Mouse (Mus musculus) 416B (cell line): ENCODE data around the gene Kcp.
A peak's percentile ranks its signal among the peaks of the same experiment; 100 is the strongest.

ENCODE experiments used
- DNase-seq: peaks from one replicate; pipeline ENCODE4 v3.0.0; 2011; ENCODE audit warnings: low read depth

Gene Kcp

DNA sequence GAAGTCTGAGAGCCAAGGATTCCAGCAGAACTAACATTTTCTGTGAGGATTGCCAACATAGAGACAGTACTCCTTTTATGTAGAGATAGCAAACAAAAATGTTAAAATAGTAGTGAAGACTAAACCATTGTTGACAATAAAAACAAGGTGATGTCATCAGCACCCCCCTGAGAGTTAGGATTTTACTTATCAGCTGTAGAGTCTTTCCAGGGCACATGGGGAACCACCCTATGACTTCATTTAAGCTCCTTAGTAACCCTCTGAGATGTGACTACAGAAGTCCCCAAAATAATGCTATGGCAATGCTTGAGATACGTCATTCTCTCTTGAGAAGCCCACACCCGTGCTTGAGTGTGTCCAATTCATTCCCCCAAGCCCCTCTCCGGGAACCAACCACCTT, 44.4 kb downstream of the Kcp start:
- no peak for DNase-seq

DNA sequence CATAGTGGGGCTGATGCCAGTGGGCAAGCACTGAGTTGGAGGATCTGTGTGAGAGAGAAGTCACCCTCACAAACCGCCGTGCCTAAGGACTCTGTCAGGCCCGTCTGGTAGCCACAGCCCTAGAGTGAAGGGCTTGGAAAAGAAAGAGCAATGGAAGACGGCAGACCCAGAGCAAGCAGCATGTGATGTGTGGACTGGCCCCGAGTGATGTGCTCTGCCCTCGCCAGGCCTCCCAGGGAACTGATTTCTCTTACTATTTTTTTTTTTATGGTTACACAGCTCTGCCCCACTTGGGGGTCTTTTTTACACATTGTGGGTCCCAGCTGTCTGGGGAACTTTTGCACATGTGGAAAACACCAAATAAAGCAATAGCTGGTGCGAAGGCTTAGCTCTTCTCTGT, 46.2 kb downstream of the Kcp start:
- DNase-seq = no peak

DNA sequence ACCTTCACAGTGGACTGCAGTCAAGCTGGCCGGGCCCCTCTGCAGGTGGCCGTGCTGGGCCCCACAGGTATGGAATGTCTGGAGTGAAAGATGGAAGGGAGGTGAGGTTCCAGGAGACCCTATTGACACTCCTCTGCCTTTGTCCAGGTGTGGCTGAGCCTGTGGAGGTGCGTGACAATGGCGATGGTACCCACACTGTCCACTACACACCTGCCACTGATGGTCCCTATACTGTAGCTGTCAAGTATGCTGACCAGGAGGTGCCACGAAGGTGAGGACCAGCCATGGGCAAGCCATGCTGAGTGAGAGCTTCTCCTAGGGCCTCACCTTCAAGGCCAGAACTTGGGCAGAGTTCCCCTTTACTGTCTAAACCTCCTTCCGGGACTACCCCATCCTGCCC, 57.1 kb downstream of the Kcp start:
- no peak for DNase-seq

DNA sequence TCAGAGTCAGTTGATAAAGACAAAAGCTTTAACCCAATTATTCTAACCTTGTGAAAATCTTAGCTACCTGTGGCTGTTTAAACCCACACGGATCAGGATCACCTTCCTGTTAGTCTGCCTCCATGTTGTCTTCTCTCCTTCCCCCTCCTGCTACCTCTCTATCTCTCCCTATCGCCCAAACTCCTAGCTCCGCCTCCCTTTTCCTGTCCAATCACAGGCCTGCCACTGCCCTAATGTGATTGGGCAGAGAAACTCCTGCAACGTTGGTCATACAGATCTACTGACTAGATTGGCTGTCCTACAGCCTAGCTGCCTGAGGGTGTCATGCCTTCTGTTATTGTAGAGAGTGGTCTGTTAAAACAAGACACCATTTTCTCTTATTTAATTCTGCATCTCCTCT, 57.9 kb downstream of the Kcp start:
- peak; percentile 52 for DNase-seq

DNA sequence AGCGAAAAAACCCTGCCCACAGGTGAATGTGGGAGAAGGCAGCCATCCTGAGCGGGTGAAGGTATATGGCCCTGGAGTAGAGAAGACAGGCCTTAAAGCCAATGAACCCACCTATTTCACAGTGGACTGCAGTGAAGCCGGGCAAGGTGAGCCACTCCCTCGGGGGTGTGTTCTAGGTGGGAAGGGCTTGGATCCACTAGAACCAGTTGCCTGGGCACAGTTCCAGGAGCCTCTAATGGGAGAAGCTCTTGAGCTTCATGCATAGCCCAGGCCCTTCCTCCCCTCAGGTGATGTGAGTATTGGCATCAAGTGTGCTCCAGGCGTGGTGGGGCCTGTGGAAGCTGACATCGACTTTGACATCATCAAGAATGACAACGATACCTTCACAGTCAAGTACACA, 62.4 kb downstream of the Kcp start:
- DNase-seq = no peak

DNA sequence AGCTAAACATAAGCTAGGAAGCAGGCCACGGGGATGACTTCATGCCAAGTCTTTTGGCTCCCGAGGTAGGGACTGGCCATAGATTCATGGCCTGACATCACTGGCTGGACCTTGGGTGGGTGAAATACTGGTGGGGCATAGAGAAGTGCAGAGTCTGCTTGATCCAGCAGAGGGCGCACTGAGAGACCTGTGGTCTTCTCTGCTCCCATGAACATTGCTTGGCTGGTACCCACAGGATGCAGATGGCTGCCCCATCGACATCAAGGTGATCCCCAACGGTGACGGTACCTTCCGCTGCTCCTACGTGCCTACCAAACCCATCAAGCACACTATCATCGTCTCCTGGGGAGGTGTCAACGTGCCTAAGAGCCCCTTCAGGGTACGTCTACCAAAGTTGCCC, 63.0 kb downstream of the Kcp start:
- peak; percentile 53 for DNase-seq

DNA sequence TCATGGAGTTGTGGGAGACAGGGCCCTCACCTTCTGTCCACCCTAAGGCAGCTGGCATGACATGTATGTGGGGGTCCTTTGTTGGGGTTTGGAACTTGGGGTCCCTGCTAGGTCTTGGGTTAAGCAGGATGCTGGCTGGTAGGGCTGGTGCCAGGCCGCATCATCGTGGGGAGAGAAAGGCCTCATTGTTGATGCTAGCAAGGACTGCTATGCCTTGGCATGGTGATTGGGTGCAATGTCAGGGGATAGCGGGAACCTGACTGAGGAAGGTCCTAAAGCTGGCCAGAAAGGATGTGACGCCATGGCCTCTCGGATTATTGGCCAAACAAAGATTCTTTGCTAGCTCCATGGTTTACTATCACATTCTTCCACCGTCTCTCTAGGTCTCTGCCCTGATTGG, 68.0 kb downstream of the Kcp start:
- no peak for DNase-seq

DNA sequence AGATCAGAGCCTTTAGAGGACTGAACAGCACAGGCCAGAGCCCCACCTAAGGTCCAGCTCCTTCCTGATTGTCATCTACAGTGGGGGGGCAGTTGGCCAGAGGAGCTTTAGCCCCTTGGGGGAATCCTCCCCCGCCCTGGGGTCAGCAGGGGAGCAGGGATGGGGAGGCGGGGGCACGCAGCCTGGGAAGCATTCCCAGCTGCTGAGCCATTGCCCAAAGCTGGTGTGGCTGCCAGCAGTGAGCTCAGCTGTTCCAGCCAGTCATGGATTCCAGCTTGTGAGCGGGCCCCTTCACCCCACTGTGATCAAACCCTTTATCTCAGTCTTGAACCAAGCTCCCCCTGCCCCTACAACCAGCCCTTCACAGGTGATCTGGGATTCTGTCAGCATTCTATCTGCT, 68.5 kb downstream of the Kcp start:
- DNase-seq = no peak

DNA sequence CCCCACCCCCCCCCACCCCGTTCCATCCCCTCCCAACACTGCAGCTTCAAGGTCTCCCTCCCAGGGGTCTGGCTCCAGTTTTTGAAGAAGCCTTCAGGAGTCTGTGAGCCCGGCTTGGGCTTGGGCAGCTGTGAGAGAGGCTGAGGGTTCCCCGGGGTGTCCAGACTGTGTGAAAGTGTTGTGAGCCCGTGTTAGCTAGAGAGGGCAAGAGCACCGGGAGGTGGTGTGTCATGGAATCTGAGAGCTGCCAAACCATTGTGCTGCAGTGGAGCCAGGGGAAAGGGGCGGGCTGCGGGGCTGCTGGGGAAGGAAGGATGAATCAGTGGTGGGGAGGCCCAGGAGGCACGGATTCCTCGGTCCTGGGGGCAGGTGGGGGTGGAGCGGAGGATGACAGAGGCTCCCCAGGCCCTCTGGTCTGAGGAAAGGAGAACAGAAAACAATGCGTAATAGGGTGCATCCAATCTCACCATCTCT, 71.3 kb downstream of the Kcp start:
- peak; percentile 41 for DNase-seq

DNA sequence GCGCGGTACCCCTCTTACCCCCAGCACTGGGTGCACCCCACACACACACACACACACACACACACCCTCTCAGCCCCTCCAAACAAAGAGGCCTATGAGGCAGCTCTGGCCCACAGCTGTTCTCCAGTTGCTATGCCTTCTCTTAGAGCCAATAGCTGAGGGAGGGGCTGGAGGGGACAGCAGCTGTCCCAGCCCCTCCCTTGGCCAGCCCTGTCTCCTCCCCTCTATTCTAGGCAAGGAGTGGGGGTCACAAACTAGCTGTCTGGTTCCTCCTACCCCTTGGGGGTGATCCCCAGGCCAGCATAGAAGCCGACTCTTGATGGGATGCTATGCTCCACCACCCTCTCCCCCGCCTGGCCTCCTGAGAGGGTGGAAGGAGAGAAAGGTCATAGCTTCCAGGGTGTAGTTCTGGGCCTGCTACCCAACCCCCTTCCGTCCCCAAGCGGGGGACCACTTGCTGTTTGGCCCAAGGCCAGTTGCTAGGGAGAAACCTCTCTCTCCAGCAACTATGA, 71.8 kb downstream of the Kcp start:
- DNase-seq = no peak

DNA sequence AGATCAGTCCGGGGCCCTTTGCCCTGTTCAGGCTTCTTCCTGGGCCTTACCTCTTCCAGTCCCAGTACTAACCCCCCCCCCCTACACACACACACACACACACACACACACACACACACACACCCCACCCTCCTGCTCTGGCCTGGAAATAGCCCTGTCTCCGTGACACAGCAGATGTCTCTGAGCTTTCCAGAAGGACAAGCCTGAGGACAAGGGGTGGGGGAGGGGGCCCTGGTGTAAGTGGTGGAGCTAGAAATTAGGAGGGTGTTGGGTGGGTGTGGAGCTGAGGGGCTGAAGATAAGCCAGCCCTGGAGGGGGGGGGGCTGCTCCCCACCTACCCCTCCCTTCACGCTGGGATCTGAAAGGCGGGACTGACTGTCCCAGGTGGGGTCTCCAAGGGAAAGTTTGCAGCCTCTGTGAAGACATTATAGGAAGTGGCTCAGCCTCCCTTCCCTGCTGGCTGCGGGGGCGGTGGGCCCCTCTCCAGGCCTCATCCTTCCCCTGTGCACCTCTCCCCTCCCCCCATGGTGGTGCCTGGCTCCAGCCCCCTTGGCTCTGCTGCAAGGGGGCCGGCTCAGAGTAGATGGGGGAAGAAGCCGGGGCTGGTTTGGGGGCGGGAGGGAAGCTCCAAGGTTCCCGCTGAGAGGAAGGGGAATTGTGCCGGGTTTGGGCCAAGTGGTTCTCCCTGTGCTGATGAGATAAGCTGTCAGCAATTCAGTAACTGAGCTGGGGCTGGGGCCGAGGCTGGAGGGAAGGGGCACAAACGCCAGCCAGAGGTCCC, 72.7 kb downstream of the Kcp start:
- DNase-seq = no peak

DNA sequence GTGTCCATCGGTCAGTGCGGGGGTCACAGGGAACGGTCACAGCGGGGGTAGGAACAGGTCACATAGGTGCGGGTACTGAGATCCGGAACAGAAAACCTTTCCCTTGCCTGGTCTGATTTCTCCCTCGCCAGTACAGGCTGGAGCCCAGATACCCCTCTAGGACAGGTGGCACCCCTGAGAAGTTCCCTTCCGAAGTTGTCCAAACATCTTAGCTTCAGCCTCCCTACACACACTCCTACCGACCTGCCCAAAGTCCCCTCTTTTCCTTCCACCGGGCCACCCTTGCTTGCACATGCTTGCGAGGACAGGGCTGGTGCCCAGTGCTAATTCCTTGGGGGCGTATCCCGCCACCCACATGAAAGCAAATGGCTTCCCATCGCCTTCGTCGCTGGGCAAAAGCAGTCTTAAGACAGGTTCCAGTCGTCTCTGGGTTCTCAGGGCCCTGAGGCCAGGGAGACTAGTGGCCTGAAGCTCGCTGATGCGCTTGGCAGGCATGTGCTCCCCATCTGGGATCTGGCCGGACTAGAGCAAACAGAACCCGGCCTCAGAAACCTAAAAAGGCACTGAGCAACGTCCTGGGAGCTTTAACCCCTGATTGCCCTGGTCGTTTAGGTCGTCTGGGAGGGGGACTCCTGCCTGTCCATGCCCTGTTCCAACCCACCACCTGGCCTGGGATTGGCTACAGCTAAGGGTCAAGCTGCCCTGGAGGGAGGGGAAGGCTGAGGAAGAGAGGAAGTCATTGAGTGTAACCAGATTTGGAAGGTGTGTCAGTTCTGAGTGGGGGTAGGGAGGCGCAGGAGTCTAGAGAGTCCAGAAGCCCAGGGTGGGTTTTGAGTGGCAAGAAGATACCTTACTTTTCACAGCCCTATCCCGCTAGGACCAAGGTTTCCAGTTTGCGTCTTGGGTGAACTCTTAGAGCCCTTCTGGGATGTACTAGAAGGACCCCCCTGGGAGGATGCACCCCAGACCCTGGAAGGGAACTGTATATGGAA, 73.7 kb downstream of the Kcp start:
- DNase-seq = no peak

DNA sequence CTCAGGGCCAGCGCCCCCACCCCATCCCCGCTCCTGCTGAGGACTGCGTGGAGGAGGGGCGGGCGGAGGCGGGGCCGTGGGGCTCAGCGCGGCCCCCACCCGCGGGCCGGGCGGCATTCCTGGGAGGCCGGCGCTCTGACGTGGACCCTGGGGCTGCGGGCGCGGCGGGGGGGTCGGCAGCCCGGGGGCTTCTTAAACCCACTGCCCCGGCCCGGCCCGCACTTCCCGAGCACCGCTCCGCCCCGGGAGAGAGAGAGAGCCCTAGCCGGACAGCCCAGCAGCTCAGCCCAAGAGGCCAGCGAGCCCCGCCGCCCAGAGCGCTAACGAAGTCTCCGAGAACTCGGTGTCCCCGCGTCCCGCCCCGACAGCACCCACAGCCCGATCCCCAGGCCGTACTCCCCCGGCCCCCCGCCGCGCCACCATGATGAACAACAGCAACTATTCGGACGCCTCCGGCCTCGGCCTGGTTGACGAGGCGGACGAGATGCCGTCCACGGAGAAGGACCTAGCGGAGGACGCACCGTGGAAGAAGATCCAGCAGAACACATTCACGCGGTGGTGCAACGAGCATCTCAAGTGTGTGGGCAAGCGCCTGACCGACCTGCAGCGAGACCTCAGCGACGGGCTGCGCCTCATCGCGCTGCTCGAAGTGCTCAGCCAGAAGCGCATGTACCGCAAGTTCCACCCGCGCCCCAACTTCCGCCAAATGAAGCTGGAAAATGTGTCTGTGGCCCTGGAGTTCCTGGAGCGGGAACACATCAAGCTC, 74.5 kb downstream of the Kcp start, which contains the start of gene Flnc:
TSS of gene Flnc (plus strand) at position 219 of the 766 bp plus-strand sequence.
- DNase-seq = no peak

DNA sequence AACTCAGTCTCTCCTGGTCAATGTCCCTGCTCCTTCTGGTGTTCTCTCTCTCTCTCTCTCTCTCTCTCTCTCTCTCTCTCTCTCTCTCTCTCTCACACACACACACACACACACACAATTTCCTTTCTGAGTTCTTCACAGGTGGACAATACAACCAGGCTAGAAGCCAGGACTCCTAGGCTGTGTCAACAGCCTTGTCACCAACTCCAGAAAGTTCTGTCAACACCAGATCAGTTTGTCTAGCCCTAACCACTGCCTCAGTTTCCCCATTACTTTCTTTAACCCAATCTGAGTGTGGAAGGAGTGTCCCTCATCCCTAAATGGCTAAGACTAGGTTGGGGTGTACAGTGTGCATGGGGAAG, 75.1 kb downstream of the Kcp start:
- no peak for DNase-seq

DNA sequence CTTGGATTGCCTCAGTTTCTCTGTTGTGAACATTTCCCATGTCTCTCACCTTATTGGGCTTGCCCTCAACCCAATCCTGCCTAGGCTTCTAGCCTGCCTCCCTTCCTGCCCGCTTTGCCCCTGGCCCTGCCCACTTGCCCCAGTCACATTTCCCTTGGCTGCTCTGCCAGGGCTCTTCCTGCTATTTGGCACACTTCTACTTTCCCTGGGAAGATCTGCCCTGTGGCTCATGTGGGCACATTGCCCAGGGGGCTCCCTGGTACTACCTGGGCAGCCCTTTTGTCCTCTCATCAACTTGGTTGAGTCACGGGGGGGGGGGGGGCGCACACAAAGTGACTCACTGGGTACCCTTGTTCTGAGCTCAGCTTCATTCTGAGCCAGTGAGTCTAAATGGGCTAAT, 75.6 kb downstream of the Kcp start:
- no peak for DNase-seq

DNA sequence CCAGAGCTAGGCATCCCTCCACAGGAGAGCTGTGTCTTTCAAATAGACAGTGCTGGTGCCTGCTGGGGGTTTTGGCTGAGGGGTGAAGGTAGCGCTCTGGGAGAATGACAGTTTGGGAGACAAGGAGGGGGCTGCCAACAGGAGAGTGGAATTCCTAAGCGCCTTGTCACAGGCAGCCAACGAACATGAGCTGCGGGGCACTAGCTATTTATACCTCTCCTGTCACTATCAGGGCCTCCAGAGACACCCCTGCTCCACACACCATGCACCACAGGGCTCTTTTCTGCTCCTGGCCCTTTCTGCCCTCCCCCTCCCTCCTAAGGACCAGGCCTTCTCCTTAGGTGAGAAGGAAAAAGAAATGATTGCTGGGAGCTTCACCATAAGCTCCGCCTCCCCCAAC, 76.3 kb downstream of the Kcp start:
- DNase-seq = no peak

DNA sequence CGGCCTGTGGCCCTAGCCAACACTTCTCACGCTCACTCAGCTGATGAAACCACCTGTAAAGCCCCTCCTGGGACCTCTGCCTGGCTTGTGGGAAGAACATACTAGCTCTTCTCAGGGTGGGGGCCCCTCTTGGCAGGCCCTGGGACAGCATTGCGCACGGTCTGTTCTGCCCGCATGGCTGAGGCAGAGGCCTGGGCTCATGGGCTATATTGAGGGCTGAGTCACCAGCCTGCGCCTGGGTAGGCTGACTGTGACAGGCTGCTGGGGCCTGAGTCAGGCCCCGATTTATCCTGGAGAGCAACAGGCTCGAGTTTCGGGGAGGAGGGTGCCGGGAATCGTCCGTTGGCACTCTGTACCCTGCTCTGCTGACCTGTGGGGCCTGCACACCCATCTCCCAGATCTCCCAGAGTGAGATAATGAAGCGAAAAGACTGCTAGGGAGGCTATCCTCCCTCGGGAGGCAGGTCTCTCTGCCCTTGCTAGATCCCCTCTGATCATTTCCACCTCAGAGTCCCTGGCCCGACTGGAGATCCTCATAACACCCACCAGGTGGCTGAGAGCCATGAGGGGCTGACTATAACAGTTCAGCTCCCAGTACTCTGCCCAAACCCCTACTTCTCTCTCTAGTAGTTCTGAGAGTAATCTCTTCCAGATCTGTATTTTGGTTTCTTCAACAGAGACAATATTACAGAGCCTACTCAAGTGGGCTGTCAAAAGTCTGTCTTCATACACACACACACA, 76.9 kb downstream of the Kcp start:
- DNase-seq = no peak

DNA sequence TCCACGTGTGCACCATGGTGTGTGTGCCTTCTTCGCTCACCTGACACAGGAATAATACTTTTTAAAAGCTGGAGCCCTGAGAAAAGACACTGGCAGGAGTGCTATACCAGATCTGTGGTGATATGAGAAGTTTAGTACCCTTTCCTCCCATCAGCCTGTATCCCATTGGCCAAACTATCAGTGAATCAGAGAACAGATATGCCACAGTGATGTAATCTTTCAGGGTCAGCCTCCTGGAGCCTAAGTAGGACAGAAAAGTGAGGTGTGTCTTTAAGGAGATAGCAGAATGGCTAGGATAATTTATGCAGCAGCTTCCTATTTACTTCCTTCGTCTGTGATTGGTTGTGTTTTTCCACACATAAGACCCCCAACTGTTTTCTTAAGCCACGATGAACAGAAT, 79.6 kb downstream of the Kcp start:
- no peak for DNase-seq

DNA sequence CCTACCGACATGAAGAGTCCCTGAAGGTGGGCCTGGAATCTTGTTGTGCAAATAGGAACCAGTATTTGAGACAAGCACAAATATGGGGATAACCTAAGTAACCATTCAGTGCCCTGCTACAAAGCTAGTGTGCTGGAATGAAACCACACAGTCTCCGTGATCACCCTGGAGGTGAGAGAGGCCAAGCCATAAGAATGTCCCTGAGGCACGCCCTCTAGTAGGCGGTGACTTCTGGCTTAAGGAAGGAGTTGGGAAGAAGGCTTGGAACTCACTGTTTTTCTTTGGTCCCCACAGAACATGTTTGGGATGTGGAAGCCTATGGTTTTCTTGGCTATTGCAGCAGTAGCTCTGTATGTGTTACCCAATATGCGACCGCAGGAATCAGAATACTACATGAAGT, 81.4 kb downstream of the Kcp start:
- DNase-seq = no peak

DNA sequence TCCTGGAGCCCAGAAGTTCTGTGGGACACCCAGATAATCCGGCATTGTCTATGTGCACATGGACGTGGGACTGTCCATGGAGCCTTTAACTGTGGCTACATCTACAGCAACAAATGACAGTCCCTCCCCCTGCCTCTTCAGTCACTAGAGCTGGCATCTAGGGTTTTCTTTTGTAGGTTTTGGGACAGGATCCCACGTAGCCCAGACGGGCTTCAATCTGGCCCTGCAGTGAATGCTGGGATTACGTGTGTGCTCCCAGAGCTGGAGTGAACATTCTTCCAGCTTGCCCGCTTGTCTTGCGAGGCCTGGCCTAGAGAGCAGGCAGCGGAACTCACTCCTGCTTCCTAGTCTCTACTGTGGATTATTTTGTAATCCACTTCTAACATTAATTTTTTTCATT, 82.6 kb downstream of the Kcp start:
- no peak for DNase-seq
